Mouse (Mus musculus) kidney, embryonic 15.5 days (tissue): ENCODE results near the gene Pgf. TPM values are rescaled to one million over a fixed set of nuclear protein-coding genes. Genes with fewer than 3 reads are reported as not detected.

Experiments
- ATAC-seq: fragments of 200-750 bp; cut with Nextera tagmentation; replicated peaks from 2 replicates; pipeline ENCODE4 v1.8.0; 2017; ENCODE audit warnings: moderate TSS enrichment; ENCODE audit not compliant: low FRiP score
- H3K27ac ChIP-seq: fragments of 300-500 bp; sonication (generic); 2 replicates; pipeline ENCODE4 v1.5.1; 2015; ENCODE audit warnings: mild to moderate bottlenecking, inconsistent platforms
- H3K27me3 ChIP-seq: fragments of 300-500 bp; sonication (generic); 2 replicates; pipeline ENCODE4 v1.6.1; 2015; ENCODE audit warnings: inconsistent platforms
- H3K36me3 ChIP-seq: fragments of 300-500 bp; sonication (generic); 2 replicates; pipeline ENCODE4 v1.6.1; 2015; ENCODE audit warnings: inconsistent platforms
- H3K4me1 ChIP-seq: fragments of 300-500 bp; sonication (generic); 2 replicates; pipeline ENCODE4 v1.6.1; 2015; ENCODE audit warnings: inconsistent platforms
- H3K4me2 ChIP-seq: fragments of 300-500 bp; sonication (generic); 2 replicates; pipeline ENCODE4 v1.6.1; 2015; ENCODE audit warnings: moderate library complexity, mild to moderate bottlenecking, inconsistent platforms
- H3K4me3 ChIP-seq: fragments of 300-500 bp; sonication (generic); replicated peaks from 2 replicates; pipeline ENCODE4 v1.5.1; 2015; ENCODE audit warnings: mild to moderate bottlenecking, inconsistent platforms
- H3K9ac ChIP-seq: fragments of 300-500 bp; sonication (generic); 2 replicates; pipeline ENCODE4 v1.6.1; 2015; ENCODE audit warnings: mild to moderate bottlenecking, inconsistent platforms
- H3K9me3 ChIP-seq: fragments of 300-500 bp; sonication (generic); replicated peaks from 2 replicates; pipeline ENCODE4 v1.6.1; 2016; ENCODE audit warnings: inconsistent platforms
- WGBS: fragments of 180-500 bp; shearing (Covaris S2); methylation state at CpG from one replicate; pipeline ENCODE4 v1.1.7; 2015; ENCODE audit warnings: mixed read lengths; 5-methylcytosine and 5-hydroxymethylcytosine counted together
- polyA plus RNA-seq: library from polyadenylated mRNA; unstranded; fragments of >200 nt; fragmentation: Nextera tagmentation; extraction: Ambion mirVana; gene quantifications from 2 replicates; pipeline ENCODE4 v1.2.1, GENCODE M21; 2015

The Pgf gene
- polyA plus RNA-seq = 15.9 and 18.8 TPM in 2 replicates

- WGBS = 67% methylated on average over 10 of the region's 10 CpGs
- Histone ChIP-seq H3K4me1 (peaks cover 64% of the 10 kb centered on the region), H3K4me2 (peak within 1 kb of the TSS; percentile 78), H3K36me3 (no peaks in the 10 kb centered on the region), H3K27ac (peak within 1 kb of the TSS; percentile 50), H3K9ac (peak within 1 kb of the TSS; percentile 49), H3K27me3 (peaks cover 29% of the 10 kb centered on the region), H3K4me3 (peak within 1 kb of the TSS; percentile 45), H3K9me3 (no peaks in the 10 kb centered on the region)
- ATAC-seq = no peak
These were observed at the start of gene Pgf for GRCm38 (mm10) chr12:85177740-85178239. Pgf (minus strand) TSS chr12:85177790.

GRCm38 (mm10) chr12:85227227-85227626 lies 49.6 kb upstream of the Pgf start:
- WGBS = 15% methylated on average over 7 of the region's 7 CpGs
- Histone ChIP-seq H3K4me1 (peaks cover 40% of the 10 kb centered on the region), H3K36me3 (peaks cover 48% of the 10 kb centered on the region), H3K27ac (peak overlapping the region; percentile 90), H3K9ac (no peak overlapping the region), H3K4me2 (0 out of 2 replicates have a peak overlapping the region, but pooled peaks have one; percentile 13), H3K9me3 (no peaks in the 10 kb centered on the region), H3K27me3 (no peaks in the 10 kb centered on the region), H3K4me3 (no peak overlapping the region)
- peak; percentile 87 for ATAC-seq

- peaks cover 24% of the 10 kb centered on the region for H3K4me1 ChIP-seq
- no peak for ATAC-seq
- H3K9me3 ChIP-seq = no peaks in the 10 kb centered on the region
- H3K36me3 ChIP-seq = peaks cover 40% of the 10 kb centered on the region
- H3K4me2 ChIP-seq = peak overlapping the region; percentile 87
- WGBS = 3% methylated on average over 12 of the region's 12 CpGs
- H3K27me3 ChIP-seq = no peaks in the 10 kb centered on the region
- H3K4me3 ChIP-seq = peak overlapping the region; percentile 93
- H3K9ac ChIP-seq = peak overlapping the region; percentile 72
- peak overlapping the region; percentile 79 for H3K27ac ChIP-seq
These were observed 42.3 kb upstream of the Pgf start for GRCm38 (mm10) chr12:85219905-85220290.

DNA sequence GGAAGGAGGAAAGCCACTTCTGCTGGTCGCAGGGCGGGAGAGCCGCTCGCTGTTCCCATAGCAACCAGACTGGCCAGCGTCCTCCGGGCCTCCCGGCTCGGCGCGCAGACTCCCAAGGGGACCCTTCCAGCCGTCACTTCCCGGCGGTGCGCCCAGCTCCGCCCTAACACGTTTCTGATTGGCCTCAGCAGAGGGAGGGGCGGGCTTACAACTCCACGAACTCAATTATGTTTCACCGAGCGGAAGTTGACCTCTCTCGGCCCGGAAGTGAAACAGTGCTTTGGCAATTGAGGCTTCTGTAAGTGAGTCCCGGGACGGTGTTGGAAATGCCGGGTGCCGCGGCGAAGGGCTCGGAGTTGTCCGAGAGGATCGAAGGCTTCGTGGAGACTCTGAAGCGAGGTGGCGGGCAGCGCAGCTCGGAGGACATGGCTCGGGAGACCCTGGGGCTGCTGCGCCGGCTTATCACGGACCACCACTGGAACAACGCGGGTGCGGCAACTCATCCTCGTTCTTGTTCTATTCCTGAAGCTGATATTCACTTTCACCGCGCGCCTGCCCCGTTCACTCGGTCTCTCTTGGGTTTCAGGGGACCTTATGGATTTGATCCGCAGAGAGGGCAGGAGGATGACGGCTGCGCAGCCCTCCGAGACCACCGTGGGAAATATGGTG lies 41.8 kb upstream of the Pgf start, which contains the start of gene Eif2b2:
Eif2b2 (plus strand) TSS at position 246 of the 669 bp plus-strand sequence.
- H3K36me3 ChIP-seq = peaks cover 35% of the 10 kb centered on the region
- H3K9me3 ChIP-seq = no peaks in the 10 kb centered on the region
- H3K4me2 ChIP-seq = peak within 1 kb of the TSS; percentile 87
- peak within 1 kb of the TSS; percentile 79 for H3K27ac ChIP-seq
- H3K27me3 ChIP-seq = no peaks in the 10 kb centered on the region
- WGBS = under 1% methylated on average over 54 of the region's 54 CpGs
- H3K4me3 ChIP-seq = peak within 1 kb of the TSS; percentile 93
- peak; percentile 100 for ATAC-seq
- H3K4me1 ChIP-seq = peaks cover 24% of the 10 kb centered on the region
- H3K9ac ChIP-seq = peak within 1 kb of the TSS; percentile 72

DNA sequence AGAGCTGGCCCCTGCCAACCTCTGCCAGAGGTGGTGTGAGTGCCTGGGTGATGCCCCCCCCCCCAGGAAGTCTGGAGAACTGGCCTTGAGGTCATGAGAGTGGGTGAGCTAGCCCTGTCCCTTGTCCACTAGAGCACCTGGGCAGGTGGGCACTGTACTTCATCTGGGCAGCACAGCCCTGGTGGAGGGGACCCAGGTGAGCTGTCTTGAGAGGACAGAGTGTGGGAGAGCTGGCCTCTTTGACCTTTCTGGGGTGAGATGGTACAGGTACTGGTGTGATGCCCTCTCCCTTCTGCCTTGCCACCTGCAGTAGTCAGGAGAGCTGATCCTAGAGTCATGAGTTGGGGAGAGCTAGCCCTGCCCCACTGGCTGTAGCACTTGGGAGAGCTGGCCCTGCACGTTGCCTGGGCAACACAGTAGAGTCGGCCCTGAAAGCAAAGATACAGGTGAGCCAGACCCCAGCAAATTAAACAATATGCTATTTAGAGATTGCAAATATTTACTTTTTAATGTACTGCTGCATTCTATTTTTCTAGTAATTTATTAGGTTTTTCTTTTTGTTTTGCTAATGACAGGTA lies 40.2 kb upstream of the Pgf start:
- peaks cover 20% of the 10 kb centered on the region for H3K36me3 ChIP-seq
- no peak overlapping the region for H3K4me3 ChIP-seq
- H3K4me1 ChIP-seq = peaks cover 24% of the 10 kb centered on the region
- no peaks in the 10 kb centered on the region for H3K27me3 ChIP-seq
- no peak overlapping the region for H3K9ac ChIP-seq
- WGBS = 66% methylated on average over 2 of the region's 2 CpGs
- ATAC-seq = no peak
- no peaks in the 10 kb centered on the region for H3K9me3 ChIP-seq
- no peak overlapping the region for H3K4me2 ChIP-seq
- H3K27ac ChIP-seq = no peak overlapping the region

DNA sequence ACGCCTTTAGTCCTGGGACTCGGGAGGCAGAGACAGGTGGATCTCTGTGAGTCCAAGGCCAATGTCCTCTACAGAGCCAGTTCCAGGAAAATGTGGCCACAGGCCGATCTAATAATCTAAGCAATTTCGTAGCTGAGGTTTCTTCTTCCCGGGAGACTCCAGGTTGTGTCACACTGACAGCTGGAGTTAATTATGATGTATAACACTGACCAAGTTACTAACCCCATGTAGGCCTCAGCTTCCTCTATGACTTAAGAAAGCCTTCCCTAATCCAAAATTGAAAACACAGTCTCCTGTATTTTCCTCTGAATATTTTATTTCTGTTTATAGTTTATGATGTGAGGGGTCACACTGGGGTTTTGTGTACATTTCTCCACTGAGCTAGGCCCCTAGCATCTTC lies 37.4 kb upstream of the Pgf start:
- H3K4me3 ChIP-seq = no peak overlapping the region

DNA sequence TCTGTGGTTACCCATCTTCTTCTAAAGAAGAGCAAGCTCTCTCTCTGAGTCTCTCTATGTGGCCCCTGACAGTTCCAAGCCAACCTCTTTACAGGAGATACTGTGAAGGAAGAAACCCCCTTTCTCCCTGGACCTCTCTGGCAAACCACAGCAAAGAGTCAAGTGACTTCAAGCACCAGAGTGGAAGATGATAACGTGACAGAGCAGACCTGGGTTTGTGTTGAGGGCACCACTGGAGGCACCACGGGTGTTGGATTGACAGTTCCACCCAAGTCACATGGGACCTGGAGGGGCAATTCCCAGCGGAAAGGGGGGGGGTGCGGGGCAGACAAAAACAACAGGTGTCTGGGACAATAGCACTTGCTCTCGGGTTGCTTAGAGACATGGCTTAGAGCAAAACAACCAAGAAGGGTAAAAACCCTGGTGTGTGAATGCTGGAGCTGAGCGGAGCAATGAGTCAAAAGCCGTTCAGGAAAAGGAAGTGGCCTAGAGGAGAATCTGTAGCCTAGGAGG lies 31.2 kb upstream of the Pgf start:
- no peak for ATAC-seq
- no peaks in the 10 kb centered on the region for H3K36me3 ChIP-seq
- peaks cover 7% of the 10 kb centered on the region; the same call in 1 of the 2 replicates for H3K4me1 ChIP-seq
- no peak overlapping the region for H3K9ac ChIP-seq
- 32% methylated on average over 7 of the region's 7 CpGs for WGBS
- H3K27ac ChIP-seq = no peak overlapping the region
- H3K4me3 ChIP-seq = no peak overlapping the region
- H3K9me3 ChIP-seq = no peaks in the 10 kb centered on the region
- H3K4me2 ChIP-seq = no peak overlapping the region
- no peaks in the 10 kb centered on the region for H3K27me3 ChIP-seq

More for the DNA sequence above, 37.4 kb upstream of the Pgf start:
- H3K4me1 ChIP-seq = peaks cover 8% of the 10 kb centered on the region
- H3K4me2 ChIP-seq = no peak overlapping the region
- no peaks in the 10 kb centered on the region for H3K36me3 ChIP-seq
- H3K9ac ChIP-seq = no peak overlapping the region
- WGBS = 79% methylated on average over 5 of the region's 5 CpGs
- ATAC-seq = no peak
- no peak overlapping the region for H3K27ac ChIP-seq
- H3K9me3 ChIP-seq = no peaks in the 10 kb centered on the region
- no peaks in the 10 kb centered on the region for H3K27me3 ChIP-seq

DNA sequence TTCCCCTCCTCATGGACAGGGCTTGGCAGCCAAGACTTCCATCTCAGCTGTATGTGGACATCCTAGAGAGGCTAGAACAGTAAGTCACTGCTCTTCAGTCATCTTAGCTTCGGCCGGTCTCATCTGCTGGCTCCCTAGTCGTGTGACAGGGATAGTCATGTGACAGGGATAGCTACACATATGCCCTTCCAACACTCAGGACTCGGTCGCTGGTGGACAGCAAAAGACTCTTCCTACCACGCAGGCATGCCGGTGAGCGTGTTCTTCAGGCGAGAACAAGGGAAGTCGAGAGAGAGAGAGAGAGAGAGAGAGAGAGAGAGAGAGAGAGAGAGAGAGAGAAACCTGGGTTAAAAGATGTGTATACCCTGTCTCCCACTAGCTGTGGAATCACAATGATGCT lies 27.8 kb upstream of the Pgf start:
- 89% methylated on average over 10 of the region's 10 CpGs for WGBS
- Histone ChIP-seq H3K9ac (no peak overlapping the region), H3K27me3 (no peaks in the 10 kb centered on the region), H3K4me2 (no peak overlapping the region), H3K27ac (no peak overlapping the region), H3K4me1 (peaks cover 28% of the 10 kb centered on the region), H3K36me3 (no peaks in the 10 kb centered on the region), H3K9me3 (no peaks in the 10 kb centered on the region), H3K4me3 (no peak overlapping the region)
- ATAC-seq = no peak

DNA sequence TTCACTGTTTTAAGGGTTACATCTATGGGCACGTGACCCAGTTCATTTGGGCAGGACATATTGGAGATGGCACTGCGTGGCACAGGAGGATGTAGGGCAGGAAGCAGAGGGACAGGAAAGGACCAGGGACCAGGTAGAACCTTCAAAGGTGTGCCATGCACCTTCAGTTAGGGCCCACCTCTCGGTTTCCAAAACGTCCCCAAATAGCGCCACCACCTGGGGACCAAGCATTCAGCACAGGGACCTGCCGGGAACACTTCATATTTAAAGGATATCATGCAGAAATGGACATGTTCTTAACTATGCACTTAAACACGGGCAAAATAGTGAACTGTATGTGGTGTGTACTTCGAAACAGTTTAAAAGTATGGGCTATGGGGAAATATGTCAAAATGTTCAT lies 26.5 kb upstream of the Pgf start:
- Histone ChIP-seq H3K27ac (no peak overlapping the region), H3K4me1 (peaks cover 28% of the 10 kb centered on the region), H3K9me3 (no peaks in the 10 kb centered on the region), H3K9ac (no peak overlapping the region), H3K27me3 (no peaks in the 10 kb centered on the region), H3K36me3 (no peaks in the 10 kb centered on the region), H3K4me2 (no peak overlapping the region), H3K4me3 (no peak overlapping the region)
- no peak for ATAC-seq
- WGBS = 58% methylated on average over 8 of the region's 8 CpGs

GRCm38 (mm10) chr12:85203699-85204098 lies 26.1 kb upstream of the Pgf start:
- no peak for ATAC-seq
- H3K36me3 ChIP-seq = no peaks in the 10 kb centered on the region
- peaks cover 28% of the 10 kb centered on the region for H3K4me1 ChIP-seq
- H3K27me3 ChIP-seq = no peaks in the 10 kb centered on the region
- 78% methylated on average over 5 of the region's 5 CpGs for WGBS
- H3K9me3 ChIP-seq = no peaks in the 10 kb centered on the region
- no peak overlapping the region for H3K4me2 ChIP-seq
- no peak overlapping the region for H3K4me3 ChIP-seq
- no peak overlapping the region for H3K27ac ChIP-seq
- H3K9ac ChIP-seq = no peak overlapping the region

- H3K4me3 ChIP-seq = no peak overlapping the region
- WGBS = 70% methylated on average over 7 of the region's 7 CpGs
- no peak overlapping the region for H3K4me2 ChIP-seq
- peak overlapping the region; percentile 73 for H3K27ac ChIP-seq
- no peak for ATAC-seq
- H3K9me3 ChIP-seq = no peaks in the 10 kb centered on the region
- H3K36me3 ChIP-seq = no peaks in the 10 kb centered on the region
- H3K27me3 ChIP-seq = no peaks in the 10 kb centered on the region
- no peak overlapping the region for H3K9ac ChIP-seq
- H3K4me1 ChIP-seq = peaks cover 40% of the 10 kb centered on the region
These were observed 24.6 kb upstream of the Pgf start for GRCm38 (mm10) chr12:85202191-85202590.

DNA sequence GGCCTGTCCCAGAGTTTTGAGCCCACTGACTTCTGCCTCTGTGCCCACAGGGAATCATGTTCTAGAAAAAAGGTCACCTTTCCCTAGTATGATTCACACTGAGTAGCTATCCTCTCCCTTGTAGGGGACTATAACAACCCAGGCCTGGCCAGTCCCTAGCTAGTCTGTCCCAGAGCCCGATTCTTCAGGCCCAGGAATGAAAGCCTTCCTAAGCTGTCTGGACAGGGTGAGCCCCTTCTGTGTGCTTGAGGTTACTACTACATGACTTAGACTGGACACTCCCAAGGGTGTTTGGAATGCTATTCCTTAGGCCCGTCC lies 24.2 kb upstream of the Pgf start:
- WGBS = 86% methylated on average over 2 of the region's 2 CpGs
- Histone ChIP-seq H3K9ac (no peak overlapping the region), H3K4me2 (no peak overlapping the region)

More for the DNA sequence above, 24.2 kb upstream of the Pgf start:
- Histone ChIP-seq H3K36me3 (no peaks in the 10 kb centered on the region), H3K4me1 (peaks cover 43% of the 10 kb centered on the region), H3K9me3 (no peaks in the 10 kb centered on the region), H3K27ac (peak overlapping the region; percentile 73), H3K4me3 (no peak overlapping the region), H3K27me3 (no peaks in the 10 kb centered on the region)
- no peak for ATAC-seq
